ENCODE assay signal across 31 mouse cellular contexts in the genomic region with DNA sequence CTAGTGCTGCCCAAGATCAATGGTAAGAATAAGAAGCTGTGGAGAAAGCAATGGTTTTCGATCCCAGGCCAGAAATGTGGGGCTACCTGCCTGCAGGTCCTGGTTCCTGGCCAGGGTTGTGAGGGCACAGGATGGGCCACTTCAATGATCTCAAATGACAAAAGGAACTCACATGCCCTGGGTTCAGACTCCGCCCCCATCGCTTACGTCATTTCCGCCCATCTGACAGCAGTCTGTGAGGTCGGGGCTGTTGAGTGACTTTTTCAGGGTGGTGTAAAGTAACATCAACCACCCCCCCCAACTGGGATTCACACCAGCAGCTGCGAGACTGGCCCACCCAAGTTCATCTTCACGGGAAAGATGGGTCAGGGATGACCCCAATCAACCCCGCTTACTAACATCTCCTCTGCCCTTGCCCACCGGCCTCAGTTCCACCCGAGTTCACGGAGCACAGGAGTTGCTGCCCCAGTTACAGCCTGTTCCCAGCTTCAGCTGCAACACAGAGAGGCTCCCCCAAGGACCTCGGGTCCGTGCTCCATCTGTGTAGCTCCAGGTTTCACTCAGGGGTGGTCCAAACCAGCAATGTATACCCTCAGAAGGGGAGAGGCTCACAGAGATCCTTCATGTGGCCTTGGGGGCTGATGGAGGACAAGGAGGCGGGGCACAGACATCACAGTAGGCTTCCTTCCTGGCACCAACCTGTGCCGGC. TPM values are rescaled to one million over a fixed set of nuclear protein-coding genes. Genes with fewer than 3 reads are reported as not detected.
A peak's percentile ranks its signal among the peaks of the same experiment; 100 is the strongest.
DNase-seq lines count a peak whose midpoint lies in the region; ATAC-seq and TF ChIP-seq lines count a peak whose summit lies in the region.
"Had no signal": no experiment of that assay in that cellular context is flagged by ENCODE, and none has a peak within 500 bp of the region (broad histone marks: within the 10 kb centered on the region; RNA-seq: fewer than 3 reads in every experiment).

No protein-coding gene starts in this region.

- peak; percentile 29 for DNase-seq in liver, postnatal 0 days
- DNase-seq in 416B (ENCODE audit: low read depth) (peak; percentile 45), ES-CJ7 (ENCODE audit: low read depth, low spot score) (peak; percentile 39)
- DNase-seq in limb, embryonic 10.5 days (ENCODE audit: low spot score): no peak
- no peak for DNase-seq in urinary bladder, postnatal 25 days (ENCODE audit: low spot score)
- no peak for DNase-seq in heart, postnatal 36 days
- DNase-seq: adrenal gland, postnatal 36 days; cerebellum, adult 11 months; cerebellum, adult 9-11 months; heart, postnatal 10 days; kidney, adult 18-20 months; right cerebral cortex, adult 18-20 months; right cerebral cortex, postnatal 4 days; thymus, postnatal 36 days had no signal

- H3K4me2 ChIP-seq in liver, postnatal 0 days (ENCODE audit: low read depth, low read length): no peak overlapping the region
- no peak overlapping the region for H3K4me2 ChIP-seq in liver, embryonic 12.5 days
- H3K4me2 ChIP-seq: embryonic facial prominence, embryonic 12.5 days; forebrain, embryonic 12.5 days; heart, embryonic 12.5 days; hindbrain, embryonic 12.5 days; neural tube, embryonic 15.5 days had no signal

- H3K4me1 ChIP-seq in liver, postnatal 0 days (ENCODE audit: insufficient read depth): peaks cover 7% of the 10 kb centered on the region; the same call in 1 of the 2 replicates
- peaks cover 6% of the 10 kb centered on the region; the same call in 1 of the 2 replicates for H3K4me1 ChIP-seq in liver, embryonic 12.5 days
- H3K4me1 ChIP-seq in limb, embryonic 10.5 days: peaks cover 45% of the 10 kb centered on the region

- no peaks in the 10 kb centered on the region for H3K36me3 ChIP-seq in liver, postnatal 0 days (replicated peaks; ENCODE audit: insufficient read depth, low read length)
- H3K36me3 ChIP-seq in liver, embryonic 12.5 days: no peaks in the 10 kb centered on the region
- H3K36me3 ChIP-seq in limb, embryonic 10.5 days: no peaks in the 10 kb centered on the region
- H3K36me3 ChIP-seq: embryonic facial prominence, embryonic 12.5 days; forebrain, embryonic 12.5 days; heart, embryonic 12.5 days; hindbrain, embryonic 12.5 days; midbrain, embryonic 10.5 days; neural tube, embryonic 15.5 days had no signal

- intact Hi-C loops in heart, postnatal 36 days (cut with DNase I): loop anchor here (5.0 kb wide), 1 partner anchor 61 kb away; no protein-coding TSS in a partner anchor

- WGBS in liver, postnatal 0 days (ENCODE audit: insufficient replicate concordance): 53% methylated on average over 16 of the region's 16 CpGs
- 44% methylated on average over 16 of the region's 16 CpGs for WGBS in liver, embryonic 12.5 days (ENCODE audit: insufficient replicate concordance)
- 54% methylated on average over 16 of the region's 16 CpGs for WGBS in limb, embryonic 10.5 days

- no peaks in the 10 kb centered on the region for H3K27me3 ChIP-seq in liver, postnatal 0 days (ENCODE audit: insufficient read depth, low read length)
- peaks cover 16% of the 10 kb centered on the region for H3K27me3 ChIP-seq in liver, embryonic 12.5 days (replicated peaks)
- no peaks in the 10 kb centered on the region for H3K27me3 ChIP-seq in limb, embryonic 10.5 days (ENCODE audit: low read depth, poor library complexity, severe bottlenecking)
- H3K27me3 ChIP-seq: embryonic facial prominence, embryonic 12.5 days; hindbrain, embryonic 12.5 days; neural tube, embryonic 15.5 days had no signal

- TF ChIP-seq EP300 in liver, postnatal 0 days (IDR thresholded peaks at IDR 0.05; ENCODE audit: low read depth): no peak

- H3K9me3 ChIP-seq in liver, postnatal 0 days (ENCODE audit: low read length): no peaks in the 10 kb centered on the region
- H3K9me3 ChIP-seq in liver, embryonic 12.5 days (replicated peaks): no peaks in the 10 kb centered on the region
- no peaks in the 10 kb centered on the region for H3K9me3 ChIP-seq in limb, embryonic 10.5 days (replicated peaks)
- H3K9me3 ChIP-seq: embryonic facial prominence, embryonic 12.5 days; forebrain, embryonic 12.5 days; heart, embryonic 12.5 days; hindbrain, embryonic 12.5 days; midbrain, embryonic 10.5 days; neural tube, embryonic 15.5 days had no signal

- no peak for TF ChIP-seq CTCF in liver, postnatal 0 days (IDR thresholded peaks at IDR 0.05; ENCODE audit: low read depth)

- H3K27ac ChIP-seq in liver, postnatal 0 days (ENCODE audit: low read depth): no peak overlapping the region
- H3K27ac ChIP-seq in liver, embryonic 12.5 days: no peak overlapping the region
- 0 out of 2 replicates have a peak overlapping the region, but pooled peaks have one; percentile 16 for H3K27ac ChIP-seq in limb, embryonic 10.5 days
- H3K27ac ChIP-seq: embryonic facial prominence, embryonic 12.5 days; forebrain, embryonic 12.5 days; hindbrain, embryonic 12.5 days; liver, embryonic 14.5 days; macrophage; midbrain, embryonic 10.5 days; neural tube, embryonic 15.5 days had no signal

- no peak overlapping the region for H3K4me3 ChIP-seq in liver, postnatal 0 days (ENCODE audit: low read depth, low read length)
- no peak overlapping the region for H3K4me3 ChIP-seq in liver, embryonic 12.5 days
- H3K4me3 ChIP-seq in limb, embryonic 10.5 days: no peak overlapping the region
- H3K4me3 ChIP-seq: embryonic facial prominence, embryonic 12.5 days; erythroblast, embryonic 14.5 days; forebrain, embryonic 12.5 days; heart, embryonic 12.5 days; hindbrain, embryonic 12.5 days; midbrain, embryonic 10.5 days; neural tube, embryonic 15.5 days had no signal

- ATAC-seq in liver, postnatal 0 days: no peak
- ATAC-seq in liver, embryonic 12.5 days: no peak
- ATAC-seq: lung, postnatal 0 days had no signal

- H3K9ac ChIP-seq in liver, postnatal 0 days (replicated peaks): no peak overlapping the region
- no peak overlapping the region for H3K9ac ChIP-seq in liver, embryonic 12.5 days
- H3K9ac ChIP-seq: embryonic facial prominence, embryonic 12.5 days; forebrain, embryonic 12.5 days; heart, embryonic 12.5 days; hindbrain, embryonic 12.5 days; liver, embryonic 14.5 days; neural tube, embryonic 15.5 days had no signal

RNA-seq across cellular contexts. Expression of a gene that starts 23.8 kb away (rescaled TPM):
- polyA plus RNA-seq in liver, postnatal 0 days (2015; fragmentation: Nextera tagmentation; extraction: Ambion mirVana): not detected in 2 replicates
- polyA plus RNA-seq in liver, embryonic 12.5 days (2016; fragmentation: Nextera tagmentation; extraction: Ambion mirVana): not detected in 2 replicates
- not detected in 2 replicates for polyA plus RNA-seq in limb, embryonic 10.5 days (2016; fragmentation: Nextera tagmentation; extraction: Ambion mirVana)
- total RNA-seq in heart, postnatal 36 days (2021): not detected
- total RNA-seq: adrenal gland, postnatal 36 days; common myeloid progenitor, adult 5-6 weeks; gastrocnemius, adult 8-10 months; heart, postnatal 10 days; left cerebral cortex, postnatal 14 days had no signal
- polyA plus RNA-seq: C2C12; embryonic facial prominence, embryonic 12.5 days; erythroblast, embryonic 14.5 days; forebrain, embryonic 12.5 days; heart, embryonic 12.5 days; hindbrain, embryonic 12.5 days; kidney, embryonic 16.5 days; liver, embryonic 14.5 days; lung, postnatal 0 days; macrophage; midbrain, embryonic 10.5 days; neural tube, embryonic 15.5 days; stomach, embryonic 16.5 days had no signal

RNA-seq across cellular contexts. Expression of a gene that starts 24.6 kb away (rescaled TPM):
- polyA plus RNA-seq in liver, postnatal 0 days (2015; fragmentation: Nextera tagmentation; extraction: Ambion mirVana): 167 and 193 TPM in 2 replicates
- polyA plus RNA-seq in liver, embryonic 12.5 days (2016; fragmentation: Nextera tagmentation; extraction: Ambion mirVana): 12.9 and 14.4 TPM in 2 replicates
- polyA plus RNA-seq in limb, embryonic 10.5 days (2016; fragmentation: Nextera tagmentation; extraction: Ambion mirVana): 1.9 and 3.9 TPM in 2 replicates
- total RNA-seq in heart, postnatal 36 days (2021): 1 to 10 TPM; 6.8 to 7.2 TPM
- polyA plus RNA-seq: C2C12 had no signal

RNA-seq across cellular contexts. Expression of a gene that starts 52.6 kb away (rescaled TPM):
- polyA plus RNA-seq in liver, postnatal 0 days (2015; fragmentation: Nextera tagmentation; extraction: Ambion mirVana): 0.64 and 0.67 TPM in 2 replicates
- polyA plus RNA-seq in liver, embryonic 12.5 days (2016; fragmentation: Nextera tagmentation; extraction: Ambion mirVana): 0.31 and 0.39 TPM in 2 replicates
- 1.2 and 3.3 TPM in 2 replicates for polyA plus RNA-seq in limb, embryonic 10.5 days (2016; fragmentation: Nextera tagmentation; extraction: Ambion mirVana)
- total RNA-seq in heart, postnatal 36 days (2021): 1 to 10 TPM; 5.6 to 6.2 TPM
- total RNA-seq: common myeloid progenitor, adult 5-6 weeks had no signal
- polyA plus RNA-seq: macrophage had no signal

Comparison
In these comparisons a context has a peak if more than half of its experiments do, and no peak if none do; other contexts are left out.
1. RNA of a gene that starts 24.6 kb away (polyA plus RNA-seq): 167 to 193 TPM in liver, postnatal 0 days; 12.9 to 14.4 TPM in liver, embryonic 12.5 days and 1.9 to 3.9 TPM in limb, embryonic 10.5 days; every median in the first group is over 10 times any median in the second.
2. DNase-seq: peak in liver, postnatal 0 days (single experiment), 416B (single experiment) and ES-CJ7 (single experiment); none in limb, embryonic 10.5 days (single experiment), urinary bladder, postnatal 25 days (single experiment) and heart, postnatal 36 days (0 of 2).